Mouse (Mus musculus) brown adipose tissue, adult 24 weeks (tissue): ENCODE measurements at regions not wholly inside any gene's neighbourhood (a gene's known extent, or its start where the extent isn't known, plus 50 kb on each side); places are given as distances from the start of the nearest gene placed in this dataset.

ENCODE experiments used
- H3K27ac ChIP-seq: fragments of 200-500 bp; replicated peaks from 2 replicates; pipeline ENCODE4 v1.5.1; 2012; ENCODE audit warnings: low read depth, mild to moderate bottlenecking, low read length
- H3K4me1 ChIP-seq: fragments of 200-500 bp; 2 replicates; pipeline ENCODE4 v1.6.1; 2012; ENCODE audit warnings: low read length, mixed read lengths; ENCODE audit not compliant: control insufficient read depth, insufficient read depth, insufficient read length
- H3K4me3 ChIP-seq: fragments of 200-500 bp; 2 replicates; pipeline ENCODE4 v1.5.1; 2012; ENCODE audit warnings: low read depth, mild to moderate bottlenecking, low read length, moderate library complexity; ENCODE audit not compliant: insufficient read depth

- Histone ChIP-seq H3K27ac (no peak overlapping the region), H3K4me1 (no peaks in the 10 kb centered on the region), H3K4me3 (no peak overlapping the region)
Observed at GRCm38 (mm10) chr1:168049965-168050364, 360.9 kb downstream of the Lmx1a start.

- Histone ChIP-seq H3K4me1 (no peaks in the 10 kb centered on the region), H3K27ac (no peak overlapping the region), H3K4me3 (no peak overlapping the region)
Observed at GRCm38 (mm10) chr1:168056479-168056878, 367.4 kb downstream of the Lmx1a start.

GRCm38 (mm10) chr1:168057479-168057878 lies 368.4 kb downstream of the Lmx1a start:
- no peak overlapping the region for H3K4me3 ChIP-seq
- no peaks in the 10 kb centered on the region for H3K4me1 ChIP-seq
- H3K27ac ChIP-seq = no peak overlapping the region

GRCm38 (mm10) chr1:168058769-168059168 lies 369.7 kb downstream of the Lmx1a start:
- Histone ChIP-seq H3K27ac (no peak overlapping the region), H3K4me1 (no peaks in the 10 kb centered on the region), H3K4me3 (no peak overlapping the region)

GRCm38 (mm10) chr1:168064065-168064664 lies 367.9 kb downstream of the Pbx1 start:
- no peak overlapping the region for H3K27ac ChIP-seq
- H3K4me3 ChIP-seq = no peak overlapping the region
- no peaks in the 10 kb centered on the region for H3K4me1 ChIP-seq

- Histone ChIP-seq H3K4me1 (no peaks in the 10 kb centered on the region), H3K27ac (no peak overlapping the region), H3K4me3 (no peak overlapping the region)
Observed at GRCm38 (mm10) chr1:168065598-168066041, 366.4 kb downstream of the Pbx1 start.

- no peak overlapping the region for H3K4me3 ChIP-seq
- no peaks in the 10 kb centered on the region for H3K4me1 ChIP-seq
- H3K27ac ChIP-seq = no peak overlapping the region
Observed at GRCm38 (mm10) chr1:168066810-168067209, 365.3 kb downstream of the Pbx1 start.

- Histone ChIP-seq H3K4me1 (no peaks in the 10 kb centered on the region), H3K27ac (no peak overlapping the region), H3K4me3 (no peak overlapping the region)
Observed at GRCm38 (mm10) chr1:168068003-168068919, 363.8 kb downstream of the Pbx1 start.

GRCm38 (mm10) chr1:168068920-168069590 lies 363.0 kb downstream of the Pbx1 start:
- H3K27ac ChIP-seq = no peak overlapping the region
- no peaks in the 10 kb centered on the region for H3K4me1 ChIP-seq
- no peak overlapping the region for H3K4me3 ChIP-seq
